In genomic region chr6:91488496-91489212, GRCm38 (mm10) we compare ENCODE assay signal across 9 mouse cellular contexts. TPM values are rescaled to one million over a fixed set of nuclear protein-coding genes. Genes with fewer than 3 reads are reported as not detected.
A peak's percentile ranks its signal among the peaks of the same experiment; 100 is the strongest.
DNase-seq lines count a peak whose midpoint lies in the region; ATAC-seq and TF ChIP-seq lines count a peak whose summit lies in the region.
"Had no signal": no experiment of that assay in that cellular context is flagged by ENCODE, and none has a peak within 500 bp of the region (broad histone marks: within the 10 kb centered on the region; RNA-seq: fewer than 3 reads in every experiment).

No protein-coding gene starts in this region.

- no peaks in the 10 kb centered on the region for H3K4me1 ChIP-seq in kidney, postnatal 0 days (replicated peaks; ENCODE audit: insufficient read depth, low read length)
- peaks cover 4% of the 10 kb centered on the region in 2 experiments; a peak in 3 of 4 replicates for H3K4me1 ChIP-seq in CH12.LX (ENCODE audit: control insufficient read depth in 1 of 2, insufficient read depth in 2 of 2)
- peaks cover 24% of the 10 kb centered on the region for H3K4me1 ChIP-seq in bone marrow macrophage, adult 2 months (ENCODE audit: control insufficient read depth, insufficient read depth, low read length)
- H3K4me1 ChIP-seq in intestine, postnatal 0 days (replicated peaks; ENCODE audit: control insufficient read depth, insufficient read depth, low read length): no peaks in the 10 kb centered on the region
- peaks cover 3% of the 10 kb centered on the region for H3K4me1 ChIP-seq in small intestine, adult 2 months (ENCODE audit: control insufficient read depth, insufficient read depth, insufficient read length, low read length)
- H3K4me1 ChIP-seq in hindbrain, embryonic 14.5 days (replicated peaks; ENCODE audit: control insufficient read depth, insufficient read depth, low read length): no peaks in the 10 kb centered on the region
- H3K4me1 ChIP-seq: midbrain, embryonic 12.5 days had no signal

- H3K4me3 ChIP-seq in kidney, postnatal 0 days (replicated peaks; ENCODE audit: low read depth, low read length): no peak overlapping the region
- no peak overlapping the region for H3K4me3 ChIP-seq in CH12.LX (replicated peaks in 1 of 3; ENCODE audit: low read depth in 2 of 3, low read length in 2 of 3, poor library complexity in 1 of 3)
- H3K4me3 ChIP-seq in bone marrow macrophage, adult 2 months (ENCODE audit: insufficient read depth, low read length): no peak overlapping the region
- no peak overlapping the region for H3K4me3 ChIP-seq in intestine, postnatal 0 days (ENCODE audit: low read depth, low read length)
- no peak overlapping the region for H3K4me3 ChIP-seq in small intestine, adult 2 months (ENCODE audit: low read depth, low read length)
- no peak overlapping the region for H3K4me3 ChIP-seq in hindbrain, embryonic 14.5 days (replicated peaks; ENCODE audit: low read length)
- H3K4me3 ChIP-seq: midbrain, embryonic 12.5 days had no signal

- no peak overlapping the region for H3K4me2 ChIP-seq in kidney, postnatal 0 days (ENCODE audit: low read length)
- no peak overlapping the region for H3K4me2 ChIP-seq in CH12.LX (ENCODE audit: insufficient read depth, low read depth, poor library complexity, severe bottlenecking)
- H3K4me2 ChIP-seq in intestine, postnatal 0 days (replicated peaks; ENCODE audit: low read depth): no peak overlapping the region
- H3K4me2 ChIP-seq in hindbrain, embryonic 14.5 days (replicated peaks): no peak overlapping the region
- H3K4me2 ChIP-seq: midbrain, embryonic 12.5 days had no signal

- H3K9ac ChIP-seq in kidney, postnatal 0 days (ENCODE audit: low read depth, low read length): no peak overlapping the region
- no peak overlapping the region for H3K9ac ChIP-seq in CH12.LX (ENCODE audit: insufficient read depth, low read depth)
- no peak overlapping the region for H3K9ac ChIP-seq in intestine, postnatal 0 days (ENCODE audit: low read depth, low read length)
- no peak overlapping the region for H3K9ac ChIP-seq in hindbrain, embryonic 14.5 days
- H3K9ac ChIP-seq: midbrain, embryonic 12.5 days had no signal

- H3K27ac ChIP-seq in kidney, postnatal 0 days: no peak overlapping the region
- peak overlapping the region; percentile 32; the same call in 1 of the 2 replicates for H3K27ac ChIP-seq in CH12.LX (ENCODE audit: insufficient read depth, low read depth)
- H3K27ac ChIP-seq in bone marrow macrophage, adult 2 months (ENCODE audit: insufficient read depth, low read depth, low read length): peak overlapping the region; percentile 72
- H3K27ac ChIP-seq in intestine, postnatal 0 days (ENCODE audit: low read depth, low read length): peak overlapping the region; percentile 50; the same call in 1 of the 2 replicates
- H3K27ac ChIP-seq in small intestine, adult 2 months (ENCODE audit: insufficient read depth, low read depth, low read length): peak overlapping the region; percentile 42
- H3K27ac ChIP-seq in hindbrain, embryonic 14.5 days: no peak overlapping the region
- H3K27ac ChIP-seq: midbrain, embryonic 12.5 days had no signal

- peak; percentile 71 for DNase-seq in kidney, postnatal 0 days (ENCODE audit: low spot score)
- DNase-seq in kidney, postnatal 4 days: no peak
- peak; percentile 24 for DNase-seq in CH12.LX (ENCODE audit: extremely low read depth)
- no peak for DNase-seq in cerebellum, adult 9-11 months
- no peak for DNase-seq in hindbrain, embryonic 14.5 days (ENCODE audit: low spot score)

- H3K79me2 ChIP-seq in CH12.LX (replicated peaks; ENCODE audit: control insufficient read depth, extremely low read depth, insufficient read depth, poor library complexity, severe bottlenecking): no peaks in the 10 kb centered on the region

- no peak for TF ChIP-seq POLR2A in CH12.LX (IDR thresholded peaks at IDR 0.05; ENCODE audit: low read depth, low read length)
- TF ChIP-seq POLR2A in bone marrow macrophage, adult 2 months (IDR thresholded peaks at IDR 0.05; ENCODE audit: borderline replicate concordance, low read depth, low read length): no peak
- no peak for TF ChIP-seq POLR2A in small intestine, adult 2 months (IDR thresholded peaks at IDR 0.05; ENCODE audit: low read depth, low read length)

- TF ChIP-seq EP300 in CH12.LX (IDR thresholded peaks at IDR 0.05; ENCODE audit: low read length): no peak

- in situ Hi-C loops in CH12.LX (cut with MboI; ENCODE audit: low pct_ligation_motif_present, low pct_unique_long_range_greater_than_20kb, low sequenced_read_pairs): no loop called here

- H3K36me3 ChIP-seq in kidney, postnatal 0 days (ENCODE audit: insufficient read depth, low read length): peaks cover 42% of the 10 kb centered on the region
- peaks cover 63 to 96% of the 10 kb centered on the region in 2 experiments for H3K36me3 ChIP-seq in CH12.LX (replicated peaks in 1 of 2; ENCODE audit: control insufficient read depth in 1 of 2, insufficient read depth in 1 of 2, low read length in 1 of 2)
- H3K36me3 ChIP-seq in intestine, postnatal 0 days (ENCODE audit: control insufficient read depth, insufficient read depth): peaks cover 71% of the 10 kb centered on the region
- peaks cover 59% of the 10 kb centered on the region for H3K36me3 ChIP-seq in small intestine, adult 2 months (ENCODE audit: control insufficient read depth, insufficient read depth, low read length)
- H3K36me3 ChIP-seq in hindbrain, embryonic 14.5 days (replicated peaks; ENCODE audit: control insufficient read depth, insufficient read depth): peaks cover 92% of the 10 kb centered on the region

- dilution Hi-C loops in CH12.LX (cut with MboI; ENCODE audit: extremely low pct_ligation_motif_present, extremely low pct_unique_long_range_greater_than_20kb, low sequenced_read_pairs): no loop called here

- H3K27me3 ChIP-seq in kidney, postnatal 0 days (ENCODE audit: insufficient read depth, low read length): no peaks in the 10 kb centered on the region
- H3K27me3 ChIP-seq in CH12.LX (replicated peaks): no peaks in the 10 kb centered on the region
- H3K27me3 ChIP-seq in intestine, postnatal 0 days (replicated peaks; ENCODE audit: control insufficient read depth, insufficient read depth, low read length): no peaks in the 10 kb centered on the region
- H3K27me3 ChIP-seq in small intestine, adult 2 months (ENCODE audit: control insufficient read depth, insufficient read depth, low read length): no peaks in the 10 kb centered on the region
- no peaks in the 10 kb centered on the region for H3K27me3 ChIP-seq in hindbrain, embryonic 14.5 days (ENCODE audit: control insufficient read depth, insufficient read depth, low read length)
- H3K27me3 ChIP-seq: midbrain, embryonic 12.5 days had no signal

- no peak for TF ChIP-seq CTCF in kidney, postnatal 0 days (IDR thresholded peaks at IDR 0.05; ENCODE audit: low read depth)
- no peak for TF ChIP-seq CTCF in CH12.LX (conservative IDR thresholded peaks at IDR 0.05 in 1 of 2, IDR thresholded peaks at IDR 0.05 in 1 of 2; ENCODE audit: low read depth in 2 of 2, low read length in 2 of 2)
- no peak for TF ChIP-seq CTCF in bone marrow macrophage, adult 2 months (IDR thresholded peaks at IDR 0.05; ENCODE audit: low read depth, low read length)
- TF ChIP-seq CTCF in intestine, postnatal 0 days (IDR thresholded peaks at IDR 0.05; ENCODE audit: low read depth): no peak
- no peak for TF ChIP-seq CTCF in small intestine, adult 2 months (IDR thresholded peaks at IDR 0.05; ENCODE audit: extremely low read depth, insufficient read length, insufficient replicate concordance, low read depth, low read length)

- H3K9me3 ChIP-seq in kidney, postnatal 0 days (replicated peaks; ENCODE audit: low read length): no peaks in the 10 kb centered on the region
- H3K9me3 ChIP-seq in CH12.LX (replicated peaks; ENCODE audit: low read length): no peaks in the 10 kb centered on the region
- no peaks in the 10 kb centered on the region for H3K9me3 ChIP-seq in intestine, postnatal 0 days (ENCODE audit: control insufficient read depth)
- H3K9me3 ChIP-seq in hindbrain, embryonic 14.5 days (ENCODE audit: control insufficient read depth, low read length): no peaks in the 10 kb centered on the region
- H3K9me3 ChIP-seq: midbrain, embryonic 12.5 days had no signal

- no peak for TF ChIP-seq RAD21 in CH12.LX (IDR thresholded peaks at IDR 0.05; ENCODE audit: low read depth, low read length)

- 75% methylated on average over 9 of the region's 9 CpGs for WGBS in kidney, postnatal 0 days
- 58% methylated on average over 9 of the region's 9 CpGs for WGBS in intestine, postnatal 0 days
- WGBS in small intestine, adult 2 months: 54% methylated on average over 9 of the region's 9 CpGs
- 83% methylated on average over 9 of the region's 9 CpGs for WGBS in hindbrain, embryonic 14.5 days

- ATAC-seq in kidney, postnatal 0 days (replicated peaks; ENCODE audit: low FRiP score, low read depth): peak; percentile 50; the same call in 1 of the 2 replicates
- ATAC-seq in intestine, postnatal 0 days: peak; percentile 67
- no peak for ATAC-seq in hindbrain, embryonic 14.5 days (ENCODE audit: low FRiP score)

RNA-seq across cellular contexts. Expression of gene Tmem43, which starts 15.2 kb away (rescaled TPM):
- 34.5 and 39.6 TPM in 2 replicates for polyA plus RNA-seq in kidney, postnatal 0 days (2015; fragmentation: Nextera tagmentation; extraction: Ambion mirVana)
- total RNA-seq in CH12.LX (2012; rRNA removed) (27.8 and 29.7 TPM in 2 replicates), CH12.LX (2014; rRNA removed) (24.5 and 25.0 TPM in 2 replicates)
- 16.1 and 19.2 TPM in 2 replicates for polyA plus RNA-seq in CH12.LX (2012; ENCODE audit: insufficient read length, low read depth)
- polyA plus RNA-seq in bone marrow macrophage, adult 2 months (2012; ENCODE audit: insufficient read depth, insufficient read length, missing spikeins): 82.3 and 87.5 TPM in 2 replicates
- 22.0 and 22.4 TPM in 2 replicates for polyA plus RNA-seq in intestine, postnatal 0 days (2015; fragmentation: Nextera tagmentation; extraction: Ambion mirVana)
- 12.6 and 38.8 TPM in 2 replicates for polyA plus RNA-seq in small intestine, adult 2 months (2012; rRNA removed)
- 45.5 and 55.0 TPM in 2 replicates for polyA plus RNA-seq in hindbrain, embryonic 14.5 days (2014; fragmentation: Nextera tagmentation; extraction: Ambion mirVana)

RNA-seq across cellular contexts. Expression of gene Chchd4, which starts 15.3 kb away (rescaled TPM):
- 28.0 and 29.2 TPM in 2 replicates for polyA plus RNA-seq in kidney, postnatal 0 days (2015; fragmentation: Nextera tagmentation; extraction: Ambion mirVana)
- 30.1 and 40.8 TPM in 2 replicates for total RNA-seq in CH12.LX (2012; rRNA removed)
- total RNA-seq in CH12.LX (2014; rRNA removed): 49.7 and 56.5 TPM in 2 replicates
- 41.4 and 45.0 TPM in 2 replicates for polyA plus RNA-seq in CH12.LX (2012; ENCODE audit: insufficient read length, low read depth)
- polyA plus RNA-seq in bone marrow macrophage, adult 2 months (2012; ENCODE audit: insufficient read depth, insufficient read length, missing spikeins): 5.5 and 6.7 TPM in 2 replicates
- polyA plus RNA-seq in intestine, postnatal 0 days (2015; fragmentation: Nextera tagmentation; extraction: Ambion mirVana): 25.5 and 27.0 TPM in 2 replicates
- polyA plus RNA-seq in small intestine, adult 2 months (2012; rRNA removed): 4.3 and 6.2 TPM in 2 replicates
- 36.3 and 37.4 TPM in 2 replicates for polyA plus RNA-seq in hindbrain, embryonic 14.5 days (2014; fragmentation: Nextera tagmentation; extraction: Ambion mirVana)

RNA-seq across cellular contexts. Expression of gene Xpc, which starts 27.0 kb away (rescaled TPM):
- 29.2 and 29.4 TPM in 2 replicates for polyA plus RNA-seq in kidney, postnatal 0 days (2015; fragmentation: Nextera tagmentation; extraction: Ambion mirVana)
- total RNA-seq in CH12.LX (2012; rRNA removed) (10.5 and 11.7 TPM in 2 replicates), CH12.LX (2014; rRNA removed) (6.7 and 7.8 TPM in 2 replicates)
- 8.2 and 10.9 TPM in 2 replicates for polyA plus RNA-seq in CH12.LX (2012; ENCODE audit: insufficient read length, low read depth)
- polyA plus RNA-seq in bone marrow macrophage, adult 2 months (2012; ENCODE audit: insufficient read depth, insufficient read length, missing spikeins): 16.3 and 17.2 TPM in 2 replicates
- 9.1 and 10.2 TPM in 2 replicates for polyA plus RNA-seq in intestine, postnatal 0 days (2015; fragmentation: Nextera tagmentation; extraction: Ambion mirVana)
- 1.7 and 4.2 TPM in 2 replicates for polyA plus RNA-seq in small intestine, adult 2 months (2012; rRNA removed)
- 17.2 and 17.7 TPM in 2 replicates for polyA plus RNA-seq in hindbrain, embryonic 14.5 days (2014; fragmentation: Nextera tagmentation; extraction: Ambion mirVana)

RNA-seq across cellular contexts. Expression of gene Lsm3, which starts 27.1 kb away (rescaled TPM):
- 215 and 222 TPM in 2 replicates for polyA plus RNA-seq in kidney, postnatal 0 days (2015; fragmentation: Nextera tagmentation; extraction: Ambion mirVana)
- total RNA-seq in CH12.LX (2012; rRNA removed) (148 and 195 TPM in 2 replicates), CH12.LX (2014; rRNA removed) (509 and 526 TPM in 2 replicates)
- polyA plus RNA-seq in CH12.LX (2012; ENCODE audit: insufficient read length, low read depth): 248 and 258 TPM in 2 replicates
- polyA plus RNA-seq in bone marrow macrophage, adult 2 months (2012; ENCODE audit: insufficient read depth, insufficient read length, missing spikeins): 65.3 and 70.2 TPM in 2 replicates
- 133 and 139 TPM in 2 replicates for polyA plus RNA-seq in intestine, postnatal 0 days (2015; fragmentation: Nextera tagmentation; extraction: Ambion mirVana)
- polyA plus RNA-seq in small intestine, adult 2 months (2012; rRNA removed): 7.7 and 12.5 TPM in 2 replicates
- polyA plus RNA-seq in hindbrain, embryonic 14.5 days (2014; fragmentation: Nextera tagmentation; extraction: Ambion mirVana): 152 and 165 TPM in 2 replicates

Comparison
In these comparisons a context has a peak if more than half of its experiments do, and no peak if none do; other contexts are left out.
1. DNase-seq: peak in kidney, postnatal 0 days (single experiment) and CH12.LX (single experiment); none in kidney, postnatal 4 days (0 of 2), cerebellum, adult 9-11 months (single experiment) and hindbrain, embryonic 14.5 days (single experiment).
2. H3K27ac ChIP-seq: peak in CH12.LX (single experiment), bone marrow macrophage, adult 2 months (single experiment), intestine, postnatal 0 days (single experiment) and small intestine, adult 2 months (single experiment); none in kidney, postnatal 0 days (single experiment) and hindbrain, embryonic 14.5 days (single experiment).